Mouse (Mus musculus) erythroblast, embryonic 14.5 days (primary cell): ENCODE results near the gene Phactr2.
"Not testable (repeated sequence)": the region's sequence is repeated elsewhere in the genome, so short reads cannot be mapped to it uniquely, and the experiment has no call there.

ENCODE experiments used
- GATA1 ChIP-seq: IDR thresholded peaks from 2 replicates; pipeline ENCODE4 v1.6.1; 2012; ENCODE audit warnings: low read length, inconsistent platforms, mixed read lengths
- TAL1 ChIP-seq: IDR thresholded peaks from 3 replicates; pipeline ENCODE4 v1.6.1; 2012; ENCODE audit warnings: low read length, inconsistent platforms, mixed read lengths

- not testable (repeated sequence) for TF ChIP-seq GATA1, TAL1
Measured at GRCm38 (mm10) chr10:13501533-13501932, 27.3 kb upstream of the Phactr2 start.
